Mouse (Mus musculus) lung, adult 2 months (tissue): ENCODE measurements around the gene Dtnb.

Source experiments
- CTCF ChIP-seq: fragments of 200-500 bp; IDR thresholded peaks from 2 replicates; pipeline ENCODE4 v1.5.1; 2011; ENCODE audit warnings: mild to moderate bottlenecking, low read length, control low read depth; ENCODE audit not compliant: insufficient read depth
- POLR2A ChIP-seq: fragments of 200-500 bp; IDR thresholded peaks from 2 replicates; pipeline ENCODE4 v1.6.1; 2011; ENCODE audit warnings: low read depth, mild to moderate bottlenecking, control low read depth, low read length, borderline replicate concordance; ENCODE audit errors: extremely low read depth

DNA sequence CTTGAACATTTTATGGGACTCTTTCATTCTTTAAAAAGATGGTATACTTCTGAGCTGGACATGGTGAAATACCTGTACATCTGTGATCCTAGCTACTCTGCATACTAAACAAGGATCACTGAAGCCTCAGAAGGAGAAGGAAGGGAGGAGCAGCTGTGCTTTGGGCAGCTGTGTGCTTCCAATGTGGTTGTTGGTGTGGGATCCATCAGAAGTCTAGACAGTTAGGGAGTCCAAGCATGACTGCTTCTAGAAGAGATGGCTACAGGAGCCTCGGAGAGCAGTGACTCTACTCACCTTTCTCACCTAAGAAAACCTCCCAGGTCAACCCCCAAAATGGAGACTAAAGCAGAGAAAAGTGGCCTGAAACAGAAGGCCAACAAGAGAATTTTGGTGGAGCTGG lies 34.1 kb upstream of the Dtnb start:
- TF ChIP-seq POLR2A = no peak
- no peak for TF ChIP-seq CTCF
